In genomic region chr17:23670516-23671074, GRCm38 (mm10) we compare ENCODE assay signal across 19 mouse cellular contexts. TPM values are rescaled to one million over a fixed set of nuclear protein-coding genes. Genes with fewer than 3 reads are reported as not detected.
DNase-seq lines count a peak whose midpoint lies in the region; TF ChIP-seq lines count a peak whose summit lies in the region.
"Had no signal": no experiment of that assay in that cellular context is flagged by ENCODE, and none has a peak within 500 bp of the region (broad histone marks: within the 10 kb centered on the region; RNA-seq: fewer than 3 reads in every experiment).

No protein-coding gene starts in this region.

- H3K4me1 ChIP-seq in E14TG2a.4 (replicated peaks; ENCODE audit: low read depth, low read length) (peaks cover 94% of the 10 kb centered on the region), ES-Bruce4 (ENCODE audit: control insufficient read depth, insufficient read depth, low read length) (peaks cover 5% of the 10 kb centered on the region)

- TF ChIP-seq CTCF in E14TG2a.4 (conservative IDR thresholded peaks at IDR 0.05; ENCODE audit: low read length) (0 out of 2 replicates have a peak, but pooled peaks have one; percentile 12), ES-Bruce4 (IDR thresholded peaks at IDR 0.05; ENCODE audit: low read depth, low read length) (peak; percentile 22)

- H3K4me3 ChIP-seq in E14TG2a.4 (replicated peaks; ENCODE audit: low read length) (peak overlapping the region; percentile 33; the same call in 1 of the 2 replicates), ES-Bruce4 (ENCODE audit: low read depth, low read length) (no peak overlapping the region)
- H3K4me3 ChIP-seq: embryonic facial prominence, embryonic 12.5 days; forebrain, embryonic 15.5 days; heart, embryonic 10.5 days; hindbrain, embryonic 12.5 days had no signal

- DNase-seq in cerebellum, adult 9-11 months = peak; percentile 62
- DNase-seq in cerebellum, postnatal 36 days = no peak
- peak; percentile 56 for DNase-seq in ZHBTc4 (ENCODE audit: low read depth, low spot score)
- DNase-seq in kidney, adult 18-20 months = no peak
- DNase-seq: adrenal gland, postnatal 14 days; gastrocnemius, postnatal 14 days; heart, postnatal 10 days; heart, postnatal 4 days; kidney, adult 9 months had no signal

- TF ChIP-seq POLR2A in ES-Bruce4 (IDR thresholded peaks at IDR 0.05; ENCODE audit: insufficient read depth, low read length) = no peak

- TF ChIP-seq EP300 in ES-Bruce4 (IDR thresholded peaks at IDR 0.05; ENCODE audit: insufficient read depth, low read depth, low read length) = no peak

- no peak overlapping the region for H3K9ac ChIP-seq in ES-Bruce4 (ENCODE audit: low read depth, poor library complexity, severe bottlenecking)
- H3K9ac ChIP-seq: embryonic facial prominence, embryonic 12.5 days; forebrain, embryonic 15.5 days; hindbrain, embryonic 12.5 days had no signal

- H3K27me3 ChIP-seq in E14TG2a.4 (ENCODE audit: insufficient read depth, low read length) = peaks cover 7% of the 10 kb centered on the region
- no peaks in the 10 kb centered on the region for H3K27me3 ChIP-seq in ES-Bruce4 (ENCODE audit: control insufficient read depth, insufficient read depth, low read length, poor library complexity, severe bottlenecking)

- H3K36me3 ChIP-seq in E14TG2a.4 (ENCODE audit: insufficient read depth, low read length) (peaks cover 72% of the 10 kb centered on the region), ES-Bruce4 (ENCODE audit: control insufficient read depth, insufficient read depth, low read length, poor library complexity, severe bottlenecking) (peaks cover 10% of the 10 kb centered on the region; the same call in 1 of the 2 replicates)

- no peaks in the 10 kb centered on the region for H3K9me3 ChIP-seq in E14TG2a.4 (ENCODE audit: low read length)
- no peaks in the 10 kb centered on the region for H3K9me3 ChIP-seq in ES-Bruce4 (replicated peaks; ENCODE audit: control insufficient read depth, insufficient read depth, low read length, poor library complexity, severe bottlenecking)
- H3K9me3 ChIP-seq: embryonic facial prominence, embryonic 12.5 days; forebrain, embryonic 15.5 days; heart, embryonic 10.5 days; hindbrain, embryonic 12.5 days had no signal

- H3K27ac ChIP-seq in ES-Bruce4 (ENCODE audit: insufficient read depth, low read length) = peak overlapping the region; percentile 62
- H3K27ac ChIP-seq: embryonic facial prominence, embryonic 12.5 days; forebrain, embryonic 15.5 days; heart, embryonic 10.5 days; hindbrain, embryonic 12.5 days had no signal

RNA-seq across cellular contexts. Expression of gene Hcfc1r1, which starts 2.8 kb away (rescaled TPM):
- 145 and 149 TPM in 2 replicates for polyA plus RNA-seq in ES-Bruce4 (2011; ENCODE audit: insufficient read depth, insufficient read length, low read depth, missing spikeins)

RNA-seq across cellular contexts. Expression of gene Thoc6, which starts 3.1 kb away (rescaled TPM):
- 57.3 and 63.1 TPM in 2 replicates for polyA plus RNA-seq in ES-Bruce4 (2011; ENCODE audit: insufficient read depth, insufficient read length, low read depth, missing spikeins)

RNA-seq across cellular contexts. Expression of gene Tnfrsf12a, which starts 6.7 kb away (rescaled TPM):
- 51.7 and 61.7 TPM in 2 replicates for polyA plus RNA-seq in ES-Bruce4 (2011; ENCODE audit: insufficient read depth, insufficient read length, low read depth, missing spikeins)

RNA-seq across cellular contexts. Expression of gene Cldn6, which starts 8.5 kb away (rescaled TPM):
- 300 and 333 TPM in 2 replicates for polyA plus RNA-seq in ES-Bruce4 (2011; ENCODE audit: insufficient read depth, insufficient read length, low read depth, missing spikeins)
- polyA plus RNA-seq: activated CD4-positive, CD25-positive, alpha-beta regulatory T cell, adult 4 months; cortical plate, adult 2 months; inflammation-experienced regulatory T-cells, adult 6 months had no signal

RNA-seq across cellular contexts. Expression of gene Bicdl2, which starts 10.3 kb away (rescaled TPM):
- 2.9 and 3.2 TPM in 2 replicates for polyA plus RNA-seq in ES-Bruce4 (2011; ENCODE audit: insufficient read depth, insufficient read length, low read depth, missing spikeins)
- polyA plus RNA-seq: cerebellum, adult 2 months; forebrain, embryonic 15.5 days had no signal

Comparison
In these comparisons a context has a peak if more than half of its experiments do, and no peak if none do; other contexts are left out.
1. DNase-seq: peak in cerebellum, adult 9-11 months (single experiment) and ZHBTc4 (single experiment); none in cerebellum, postnatal 36 days (0 of 2) and kidney, adult 18-20 months (single experiment).